Mouse (Mus musculus) olfactory bulb, adult 2 months (tissue): ENCODE measurements around the gene Tmsb10.

Source experiments
- CTCF ChIP-seq: fragments of 200-500 bp; IDR thresholded peaks from 2 replicates; pipeline ENCODE4 v1.5.1; 2012; ENCODE audit warnings: low read depth, mild to moderate bottlenecking, low read length, moderate library complexity; ENCODE audit not compliant: insufficient read depth
- POLR2A ChIP-seq: fragments of 200-500 bp; IDR thresholded peaks from 2 replicates; pipeline ENCODE4 v1.6.1; 2012; ENCODE audit warnings: mild to moderate bottlenecking, low read depth, low read length, moderate library complexity; ENCODE audit not compliant: insufficient read depth

DNA sequence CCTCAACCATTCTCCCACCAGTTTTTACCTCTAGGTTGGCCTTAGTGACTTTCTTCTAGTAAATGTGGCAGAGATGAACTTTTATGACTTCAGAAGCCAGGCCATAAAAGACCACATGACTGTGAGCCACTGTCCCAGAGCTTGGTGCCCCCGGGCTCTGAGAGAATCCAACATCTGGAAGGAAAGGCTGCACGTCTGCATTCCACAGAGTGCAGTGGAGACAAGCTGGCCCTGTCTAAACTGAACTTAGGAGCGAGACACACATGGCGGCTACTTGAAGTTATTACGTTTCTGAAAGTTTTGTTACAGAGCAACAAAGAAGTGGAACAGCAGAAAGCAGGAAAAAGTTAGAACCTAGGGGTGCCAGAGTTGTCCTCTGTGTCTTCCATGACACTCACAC lies 2.1 kb upstream of the Tmsb10 start:
- TF ChIP-seq POLR2A, result no peak
- no peak for TF ChIP-seq CTCF
